Comparison of ENCODE assay signal across 10 mouse cellular contexts in the genomic region with DNA sequence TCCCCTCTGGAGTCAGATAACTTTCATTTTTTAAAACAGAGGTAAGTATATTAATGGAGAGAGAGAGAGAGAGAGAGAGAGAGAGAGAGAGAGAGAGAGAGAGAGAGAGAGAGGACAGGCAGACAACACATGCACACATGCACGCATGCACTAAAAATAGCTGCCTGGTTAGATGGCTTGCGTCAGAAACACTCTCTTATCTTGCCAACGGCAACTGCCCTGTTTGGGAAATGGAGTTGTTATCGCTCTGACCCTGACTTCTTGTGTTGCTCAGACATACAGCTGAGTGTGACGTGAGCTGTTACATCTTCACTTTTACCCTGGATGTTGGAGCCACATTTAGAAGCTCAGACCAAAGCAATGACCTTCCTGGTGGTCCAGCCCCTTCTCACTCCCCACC. TPM values are rescaled to one million over a fixed set of nuclear protein-coding genes. Genes with fewer than 3 reads are reported as not detected.
DNase-seq lines count a peak whose midpoint lies in the region; ATAC-seq and TF ChIP-seq lines count a peak whose summit lies in the region.
"Had no signal": no experiment of that assay in that cellular context is flagged by ENCODE, and none has a peak within 500 bp of the region (broad histone marks: within the 10 kb centered on the region; RNA-seq: fewer than 3 reads in every experiment).

No protein-coding gene starts in this region.

- peak; percentile 100 for ATAC-seq in liver, embryonic 12.5 days
- ATAC-seq in inflammation-experienced regulatory T-cells, adult 6 months: no peak
- ATAC-seq: activated CD4-positive, CD25-positive, alpha-beta regulatory T cell, adult 4 months had no signal

- TF ChIP-seq CTCF in MEL (IDR thresholded peaks at IDR 0.05 in 2 of 3, conservative IDR thresholded peaks at IDR 0.05 in 1 of 3; ENCODE audit: control insufficient read depth in 1 of 3, insufficient read depth in 1 of 3, low read depth in 2 of 3, low read length in 3 of 3, poor library complexity in 1 of 3, severe bottlenecking in 1 of 3): no peak

- peak; percentile 95 for DNase-seq in heart, adult 11 months
- DNase-seq in heart, postnatal 25 days (ENCODE audit: low spot score): no peak
- peak; percentile 87 for DNase-seq in MEL (ENCODE audit: low read depth, low spot score)
- DNase-seq in heart, adult 8-10 months (ENCODE audit: low spot score): peak; percentile 52
- no peak for DNase-seq in gastrocnemius, postnatal 25 days
- DNase-seq in cerebellum, postnatal 4 days (ENCODE audit: low spot score in 2 of 2): no peak

- TF ChIP-seq POLR2A in MEL (IDR thresholded peaks at IDR 0.05; ENCODE audit: control insufficient read depth in 1 of 2, insufficient read depth in 1 of 2, low read depth in 1 of 2, low read length in 2 of 2, poor library complexity in 1 of 2): no peak

- intact Hi-C loops in heart, postnatal 25 days (cut with DNase I): no loop called here

- peak overlapping the region; percentile 43 for H3K4me2 ChIP-seq in liver, embryonic 12.5 days
- H3K4me2 ChIP-seq: midbrain, embryonic 12.5 days had no signal

- no peaks in the 10 kb centered on the region for H3K27me3 ChIP-seq in MEL (ENCODE audit: control insufficient read depth in 1 of 2, insufficient read depth in 2 of 2, low read length in 2 of 2)
- no peaks in the 10 kb centered on the region for H3K27me3 ChIP-seq in liver, embryonic 12.5 days (replicated peaks)
- H3K27me3 ChIP-seq: midbrain, embryonic 12.5 days had no signal

- peak; percentile 93 to 97 for TF ChIP-seq EP300 in MEL (IDR thresholded peaks at IDR 0.05; ENCODE audit: low read depth in 1 of 2, low read length in 2 of 2)

- H3K4me1 ChIP-seq in MEL (ENCODE audit: control insufficient read depth in 1 of 2, insufficient read depth in 2 of 2, low read length in 2 of 2): peaks cover 22 to 31% of the 10 kb centered on the region in 2 experiments
- H3K4me1 ChIP-seq in liver, embryonic 12.5 days: peaks cover 43% of the 10 kb centered on the region
- H3K4me1 ChIP-seq: midbrain, embryonic 12.5 days had no signal

- H3K79me2 ChIP-seq in MEL (ENCODE audit: control insufficient read depth, insufficient read depth, low read length, poor library complexity): no peaks in the 10 kb centered on the region

- no peaks in the 10 kb centered on the region for H3K9me3 ChIP-seq in MEL (replicated peaks; ENCODE audit: insufficient read depth, low read length)
- no peaks in the 10 kb centered on the region for H3K9me3 ChIP-seq in liver, embryonic 12.5 days (replicated peaks)
- H3K9me3 ChIP-seq: midbrain, embryonic 12.5 days had no signal

- peak overlapping the region; percentile 57 for H3K27ac ChIP-seq in MEL (ENCODE audit: control insufficient read depth, low read depth, low read length)
- H3K27ac ChIP-seq in liver, embryonic 12.5 days: peak overlapping the region; percentile 92
- H3K27ac ChIP-seq: midbrain, embryonic 12.5 days had no signal

- no peak overlapping the region; a peak in 1 of 4 replicates for H3K4me3 ChIP-seq in MEL (ENCODE audit: control insufficient read depth in 1 of 2, insufficient read depth in 1 of 2, low read depth in 2 of 2, low read length in 2 of 2)
- H3K4me3 ChIP-seq in liver, embryonic 12.5 days: no peak overlapping the region
- H3K4me3 ChIP-seq: midbrain, embryonic 12.5 days had no signal

- 5% methylated on average over 5 of the region's 5 CpGs for WGBS in liver, embryonic 12.5 days (ENCODE audit: insufficient replicate concordance)

- TF ChIP-seq RAD21 in MEL (IDR thresholded peaks at IDR 0.05; ENCODE audit: low read depth, low read length): no peak

- H3K36me3 ChIP-seq in MEL (ENCODE audit: control insufficient read depth in 1 of 2, insufficient read depth in 2 of 2, low read length in 2 of 2): peaks cover 0 to 32% of the 10 kb centered on the region in 2 experiments; a peak in 2 of 4 replicates
- no peaks in the 10 kb centered on the region for H3K36me3 ChIP-seq in liver, embryonic 12.5 days
- H3K36me3 ChIP-seq: midbrain, embryonic 12.5 days had no signal

- H3K9ac ChIP-seq in MEL (ENCODE audit: control insufficient read depth, low read depth, low read length, poor library complexity, severe bottlenecking): no peak overlapping the region
- peak overlapping the region; percentile 49 for H3K9ac ChIP-seq in liver, embryonic 12.5 days
- H3K9ac ChIP-seq: midbrain, embryonic 12.5 days had no signal

TF ChIP-seq in MEL, 35 proteins besides CTCF, POLR2A, EP300 and RAD21 (continues in another document):
- no peak for TF ChIP-seq USF2 (IDR thresholded peaks at IDR 0.05; ENCODE audit: borderline replicate concordance in 1 of 2, insufficient read depth in 1 of 2, low read depth in 1 of 2, low read length in 2 of 2)
- TF ChIP-seq GATA1 (IDR thresholded peaks at IDR 0.05; ENCODE audit: low read depth, low read length): peak; percentile 96
- TF ChIP-seq MAX (IDR thresholded peaks at IDR 0.05; ENCODE audit: low read length): peak; percentile 83
- peak; percentile 55; the same call in 1 of the 2 replicates for TF ChIP-seq MYC (IDR thresholded peaks at IDR 0.05; ENCODE audit: low read depth, low read length)
- TF ChIP-seq BHLHE40 (IDR thresholded peaks at IDR 0.05; ENCODE audit: borderline replicate concordance, low read depth, low read length): peak; percentile 92; the same call in 1 of the 2 replicates
- no peak for TF ChIP-seq ELF1 (IDR thresholded peaks at IDR 0.05; ENCODE audit: low read depth, low read length)
- TF ChIP-seq POLR2AphosphoS5 (IDR thresholded peaks at IDR 0.05; ENCODE audit: borderline replicate concordance, low read depth, low read length): no peak
- peak; percentile 62 for TF ChIP-seq HCFC1 (IDR thresholded peaks at IDR 0.05; ENCODE audit: low read depth, low read length)
- no peak for TF ChIP-seq CHD1 (IDR thresholded peaks at IDR 0.05; ENCODE audit: low read depth, low read length)
- TF ChIP-seq ZKSCAN1 (IDR thresholded peaks at IDR 0.05; ENCODE audit: low read depth, low read length): no peak
- TF ChIP-seq USF1 (IDR thresholded peaks at IDR 0.05; ENCODE audit: low read depth, low read length): 0 out of 2 replicates have a peak, but pooled peaks have one; percentile 29
- peak; percentile 100 for TF ChIP-seq ETS1 (IDR thresholded peaks at IDR 0.05; ENCODE audit: low read depth, low read length)
- TF ChIP-seq UBTF (IDR thresholded peaks at IDR 0.05; ENCODE audit: borderline replicate concordance, insufficient read depth, low read depth, low read length): no peak
- TF ChIP-seq KAT2A (conservative IDR thresholded peaks at IDR 0.05; ENCODE audit: low read depth, low read length): peak; percentile 51; the same call in 1 of the 2 replicates
- no peak for TF ChIP-seq ZMIZ1 (IDR thresholded peaks at IDR 0.05; ENCODE audit: low read depth, low read length)
- peak; percentile 84 for TF ChIP-seq MAFK (IDR thresholded peaks at IDR 0.05; ENCODE audit: borderline replicate concordance, low read depth, low read length)
- no peak for TF ChIP-seq POLR2AphosphoS2 (IDR thresholded peaks at IDR 0.05; ENCODE audit: low read length)
- TF ChIP-seq MAZ (IDR thresholded peaks at IDR 0.05; ENCODE audit: low read depth, low read length): peak; percentile 37; the same call in 1 of the 2 replicates
- TF ChIP-seq GABPA (IDR thresholded peaks at IDR 0.05; ENCODE audit: low read depth, low read length): no peak; the same call in 1 of the 2 replicates
- peak; percentile 100 for TF ChIP-seq MEF2A (IDR thresholded peaks at IDR 0.05; ENCODE audit: extremely low read depth, insufficient replicate concordance, low read depth, low read length, poor library complexity, severe bottlenecking)
- no peak for TF ChIP-seq NRF1 (IDR thresholded peaks at IDR 0.05; ENCODE audit: insufficient read depth, low read depth, low read length, poor library complexity, severe bottlenecking)
- TF ChIP-seq MXI1 (IDR thresholded peaks at IDR 0.05; ENCODE audit: low read depth, low read length): peak; percentile 83
- TF ChIP-seq NELFE (IDR thresholded peaks at IDR 0.05; ENCODE audit: low read depth, low read length): no peak
- TF ChIP-seq TBP (IDR thresholded peaks at IDR 0.05; ENCODE audit: low read depth, low read length): peak; percentile 47; the same call in 1 of the 2 replicates
- TF ChIP-seq JUND (IDR thresholded peaks at IDR 0.05; ENCODE audit: low read depth, low read length): peak; percentile 95
- TF ChIP-seq ZNF384 (IDR thresholded peaks at IDR 0.05; ENCODE audit: low read depth, low read length): no peak; the same call in none of the 2 replicates
- TF ChIP-seq TCF12 (IDR thresholded peaks at IDR 0.05; ENCODE audit: low read depth, low read length): peak; percentile 97
- TF ChIP-seq E2F4 (IDR thresholded peaks at IDR 0.05; ENCODE audit: borderline replicate concordance, low read depth, low read length): no peak
- TF ChIP-seq TAL1 (IDR thresholded peaks at IDR 0.05; ENCODE audit: low read length): peak; percentile 89
- peak; percentile 95 for TF ChIP-seq SIN3A (IDR thresholded peaks at IDR 0.05; ENCODE audit: low read length)
- no peak for TF ChIP-seq SMC3 (IDR thresholded peaks at IDR 0.05; ENCODE audit: low read depth, low read length)
- peak; percentile 92 for TF ChIP-seq MYB (IDR thresholded peaks at IDR 0.05; ENCODE audit: low read depth, low read length)
- peak; percentile 81 for TF ChIP-seq RCOR1 (IDR thresholded peaks at IDR 0.05; ENCODE audit: low read depth, low read length)

RNA-seq across cellular contexts. Expression of a gene that starts 21.4 kb away (rescaled TPM):
- 10 to 100 TPM in 1 of 2 experiments, 1 to 10 TPM in 1; 9.8 to 13.1 TPM for total RNA-seq in heart, postnatal 25 days (2021)
- not detected in 2 replicates for total RNA-seq in MEL (2012; rRNA removed)
- not detected for polyA plus RNA-seq in MEL (2012; ENCODE audit: insufficient read depth in 1 of 2, insufficient read length in 2 of 2, low read depth in 1 of 2, low replicate concordance in 2 of 2, missing spikeins in 1 of 2)
- total RNA-seq in heart, adult 8-10 months (2022): 10 to 100 TPM in 1 of 4 experiments, 1 to 10 TPM in 3; 4.4 to 14.8 (median 7.6) TPM
- polyA plus RNA-seq in liver, embryonic 12.5 days (2016; fragmentation: Nextera tagmentation; extraction: Ambion mirVana): 2.1 and 2.6 TPM in 2 replicates
- polyA plus RNA-seq in inflammation-experienced regulatory T-cells, adult 6 months (2017; shearing (Covaris generic)): not detected
- total RNA-seq in gastrocnemius, postnatal 25 days (2021): 10 to 100 TPM in 1 of 2 experiments, 1 to 10 TPM in 1; 8.0 to 12.4 TPM
- polyA plus RNA-seq: activated CD4-positive, CD25-positive, alpha-beta regulatory T cell, adult 4 months had no signal

RNA-seq across cellular contexts. Expression of a gene that starts 33.3 kb away (rescaled TPM):
- 10 to 100 TPM; 23.4 to 24.3 TPM for total RNA-seq in heart, postnatal 25 days (2021)
- 0.56 and 0.62 TPM in 2 replicates for total RNA-seq in MEL (2012; rRNA removed)
- polyA plus RNA-seq in MEL (2012; ENCODE audit: insufficient read depth in 1 of 2, insufficient read length in 2 of 2, low read depth in 1 of 2, low replicate concordance in 2 of 2, missing spikeins in 1 of 2): 1 to 10 TPM in 1 of 2 experiments, not detected in 1; 2.4 TPM
- 10 to 100 TPM; 22.5 to 27.8 (median 25.2) TPM for total RNA-seq in heart, adult 8-10 months (2022)
- 6.2 and 6.4 TPM in 2 replicates for polyA plus RNA-seq in liver, embryonic 12.5 days (2016; fragmentation: Nextera tagmentation; extraction: Ambion mirVana)
- not detected for polyA plus RNA-seq in inflammation-experienced regulatory T-cells, adult 6 months (2017; shearing (Covaris generic))
- 1 to 10 TPM; 1.4 to 1.7 TPM for total RNA-seq in gastrocnemius, postnatal 25 days (2021)
- polyA plus RNA-seq: activated CD4-positive, CD25-positive, alpha-beta regulatory T cell, adult 4 months had no signal

Comparison
In these comparisons a context has a peak if more than half of its experiments do, and no peak if none do; other contexts are left out.
1. DNase-seq: peak in heart, adult 11 months (single experiment), MEL (single experiment) and heart, adult 8-10 months (single experiment); none in heart, postnatal 25 days (single experiment), gastrocnemius, postnatal 25 days (single experiment) and cerebellum, postnatal 4 days (0 of 2).
2. RNA of a gene that starts 33.3 kb away (total RNA-seq): 22.5 to 27.8 TPM in heart, adult 8-10 months and 23.4 to 24.3 TPM in heart, postnatal 25 days; 1.4 to 1.7 TPM in gastrocnemius, postnatal 25 days and 0.56 to 0.62 TPM in MEL; every median in the first group is over 4 times any median in the second.